Mouse (Mus musculus) hindbrain, embryonic 16.5 days (tissue): ENCODE measurements around the gene Dusp8. TPM values are rescaled to one million over a fixed set of nuclear protein-coding genes. Genes with fewer than 3 reads are reported as not detected.

Experiments used
- ATAC-seq: fragments of 200-750 bp; cut with Nextera tagmentation; 2 replicates; pipeline ENCODE4 v1.8.0; 2017; ENCODE audit warnings: moderate TSS enrichment, moderate library complexity
- H3K27ac ChIP-seq: fragments of 300-500 bp; sonication (generic); 2 replicates; pipeline ENCODE4 v1.5.1; 2014; ENCODE audit warnings: low read depth, mild to moderate bottlenecking, control low read depth, low read length, moderate library complexity
- H3K27me3 ChIP-seq: fragments of 300-500 bp; sonication (generic); replicated peaks from 2 replicates; pipeline ENCODE4 v1.6.1; 2014; ENCODE audit warnings: low read length; ENCODE audit not compliant: control insufficient read depth, insufficient read depth
- H3K36me3 ChIP-seq: fragments of 300-500 bp; sonication (generic); 2 replicates; pipeline ENCODE4 v1.6.1; 2014; ENCODE audit warnings: mild to moderate bottlenecking, low read length, moderate library complexity, mixed read lengths; ENCODE audit not compliant: control insufficient read depth, insufficient read depth
- H3K4me1 ChIP-seq: fragments of 300-500 bp; sonication (generic); 2 replicates; pipeline ENCODE4 v1.6.1; 2014; ENCODE audit warnings: low read depth, low read length; ENCODE audit not compliant: control insufficient read depth, insufficient read depth
- H3K4me2 ChIP-seq: fragments of 300-500 bp; sonication (generic); 2 replicates; pipeline ENCODE4 v1.6.1; 2014; ENCODE audit warnings: mild to moderate bottlenecking, low read length, control low read depth, moderate library complexity
- H3K4me3 ChIP-seq: fragments of 300-500 bp; sonication (generic); 2 replicates; pipeline ENCODE4 v1.5.1; 2014; ENCODE audit warnings: mild to moderate bottlenecking, low read length, control low read depth, moderate library complexity
- H3K9ac ChIP-seq: fragments of 300-500 bp; sonication (generic); 2 replicates; pipeline ENCODE4 v1.6.1; 2014; ENCODE audit warnings: low read depth, mild to moderate bottlenecking, control low read depth, low read length, moderate library complexity
- H3K9me3 ChIP-seq: fragments of 300-500 bp; sonication (generic); 2 replicates; pipeline ENCODE4 v1.6.1; 2014; ENCODE audit warnings: mild to moderate bottlenecking, low read length, moderate library complexity; ENCODE audit not compliant: control insufficient read depth
- WGBS: fragments of 180-500 bp; shearing (Covaris S2); extraction: QIAGEN DNeasy Blood & Tissue Kit; methylation state at CpG from one replicate; pipeline ENCODE4 v1.1.7; 2014; 5-methylcytosine and 5-hydroxymethylcytosine counted together
- polyA plus RNA-seq: library from polyadenylated mRNA; unstranded; fragments of >200 nt; fragmentation: Nextera tagmentation; extraction: Ambion mirVana; gene quantifications from 2 replicates; pipeline ENCODE4 v1.2.1, GENCODE M21; 2015

Gene Dusp8
- polyA plus RNA-seq, 1 experiment from 2014 or later, result 117 TPM

DNA sequence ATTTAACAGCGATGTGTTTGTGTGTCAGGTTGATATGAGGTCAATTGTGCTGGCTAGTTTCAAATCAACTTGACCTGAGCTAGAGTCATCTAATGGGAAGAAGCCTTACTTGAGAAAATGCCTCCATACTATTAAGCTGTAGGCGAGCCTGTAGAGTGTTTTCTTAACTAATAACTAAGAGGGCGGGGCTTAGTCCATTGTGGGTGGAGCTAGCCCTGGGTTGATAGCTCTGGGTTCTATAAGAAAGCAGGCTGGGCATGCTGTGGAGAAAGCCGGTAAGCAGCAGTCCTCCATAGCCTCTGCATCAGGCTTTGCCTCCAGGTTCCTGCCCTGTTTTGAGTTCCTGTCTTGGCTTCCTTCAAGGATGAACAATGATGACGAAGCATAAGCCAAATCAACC lies 9.1 kb upstream of the Dusp8 start:
- H3K4me2 ChIP-seq, result no peak overlapping the region
- no peak for ATAC-seq
- WGBS, result 67% methylated on average over 5 of the region's 5 CpGs

GRCm38 (mm10) chr7:142097776-142098175 lies 2.1 kb upstream of the Dusp8 start:
- H3K9ac ChIP-seq, result no peak overlapping the region
- peaks cover 17% of the 10 kb centered on the region for H3K4me1 ChIP-seq
- no peak overlapping the region for H3K4me3 ChIP-seq
- H3K9me3 ChIP-seq, result no peaks in the 10 kb centered on the region
- H3K36me3 ChIP-seq, result no peaks in the 10 kb centered on the region
- no peak overlapping the region for H3K27ac ChIP-seq
- 8% methylated on average over 9 of the region's 9 CpGs for WGBS
- H3K27me3 ChIP-seq, result no peaks in the 10 kb centered on the region
- ATAC-seq, result peak; percentile 65
- peak overlapping the region; percentile 40 for H3K4me2 ChIP-seq

More for the DNA sequence above, 9.1 kb upstream of the Dusp8 start:
- Histone ChIP-seq H3K36me3 (no peaks in the 10 kb centered on the region), H3K27me3 (no peaks in the 10 kb centered on the region), H3K9ac (no peak overlapping the region), H3K9me3 (no peaks in the 10 kb centered on the region), H3K4me3 (no peak overlapping the region), H3K4me1 (no peaks in the 10 kb centered on the region), H3K27ac (no peak overlapping the region)

GRCm38 (mm10) chr7:142096701-142097100 lies 1.1 kb upstream of the Dusp8 start:
- ATAC-seq, result no peak
- H3K4me2 ChIP-seq, result peak overlapping the region; percentile 89
- no peaks in the 10 kb centered on the region for H3K9me3 ChIP-seq
- H3K4me3 ChIP-seq, result no peak overlapping the region
- no peak overlapping the region for H3K9ac ChIP-seq
- WGBS, result 74% methylated on average over 4 of the region's 4 CpGs
- peaks cover 28% of the 10 kb centered on the region for H3K4me1 ChIP-seq
- H3K27me3 ChIP-seq, result no peaks in the 10 kb centered on the region
- no peak overlapping the region for H3K27ac ChIP-seq
- no peaks in the 10 kb centered on the region for H3K36me3 ChIP-seq

GRCm38 (mm10) chr7:142094301-142095143 lies 1.1 kb downstream of the Dusp8 start:
- WGBS, result 0% methylated on average over 60 of the region's 89 CpGs

GRCm38 (mm10) chr7:142093696-142094240 lies 1.9 kb downstream of the Dusp8 start:
- H3K4me3 ChIP-seq, result peak overlapping the region; percentile 81
- H3K36me3 ChIP-seq, result no peaks in the 10 kb centered on the region; the same call in 1 of the 2 replicates
- 13% methylated on average over 6 of the region's 6 CpGs for WGBS
- ATAC-seq, result 0 out of 2 replicates have a peak, but pooled peaks have one; percentile 2
- H3K27ac ChIP-seq, result peak overlapping the region; percentile 96
- H3K27me3 ChIP-seq, result no peaks in the 10 kb centered on the region
- no peaks in the 10 kb centered on the region for H3K9me3 ChIP-seq
- peak overlapping the region; percentile 98 for H3K9ac ChIP-seq
- peaks cover 57% of the 10 kb centered on the region for H3K4me1 ChIP-seq
- H3K4me2 ChIP-seq, result peak overlapping the region; percentile 89

More at GRCm38 (mm10) chr7:142094301-142095143, 1.1 kb downstream of the Dusp8 start:
- Histone ChIP-seq H3K27me3 (no peaks in the 10 kb centered on the region), H3K9me3 (no peaks in the 10 kb centered on the region), H3K4me3 (peak overlapping the region; percentile 81), H3K9ac (peak overlapping the region; percentile 98), H3K4me2 (peak overlapping the region; percentile 89), H3K27ac (peak overlapping the region; percentile 96), H3K36me3 (no peaks in the 10 kb centered on the region), H3K4me1 (peaks cover 50% of the 10 kb centered on the region)
- peak; percentile 44 for ATAC-seq

GRCm38 (mm10) chr7:142092991-142093390 lies 2.7 kb downstream of the Dusp8 start:
- ATAC-seq, result no peak
- Histone ChIP-seq H3K4me3 (peak overlapping the region; percentile 81), H3K4me2 (peak overlapping the region; percentile 89), H3K9ac (peak overlapping the region; percentile 98), H3K4me1 (peaks cover 64% of the 10 kb centered on the region), H3K27me3 (no peaks in the 10 kb centered on the region), H3K9me3 (no peaks in the 10 kb centered on the region), H3K36me3 (peaks cover 4% of the 10 kb centered on the region; the same call in 1 of the 2 replicates), H3K27ac (peak overlapping the region; percentile 96)
- WGBS, result 21% methylated on average over 1 of the region's 1 CpGs

- Histone ChIP-seq H3K9me3 (no peaks in the 10 kb centered on the region), H3K4me2 (peak overlapping the region; percentile 89), H3K4me3 (peak overlapping the region; percentile 81), H3K4me1 (peaks cover 64% of the 10 kb centered on the region), H3K27me3 (no peaks in the 10 kb centered on the region), H3K9ac (peak overlapping the region; percentile 98), H3K36me3 (peaks cover 12% of the 10 kb centered on the region), H3K27ac (peak overlapping the region; percentile 96)
- 0% methylated on average over 4 of the region's 4 CpGs for WGBS
- 0 out of 2 replicates have a peak, but pooled peaks have one; percentile 17 for ATAC-seq
Measured at GRCm38 (mm10) chr7:142091848-142092247, 3.8 kb downstream of the Dusp8 start.

DNA sequence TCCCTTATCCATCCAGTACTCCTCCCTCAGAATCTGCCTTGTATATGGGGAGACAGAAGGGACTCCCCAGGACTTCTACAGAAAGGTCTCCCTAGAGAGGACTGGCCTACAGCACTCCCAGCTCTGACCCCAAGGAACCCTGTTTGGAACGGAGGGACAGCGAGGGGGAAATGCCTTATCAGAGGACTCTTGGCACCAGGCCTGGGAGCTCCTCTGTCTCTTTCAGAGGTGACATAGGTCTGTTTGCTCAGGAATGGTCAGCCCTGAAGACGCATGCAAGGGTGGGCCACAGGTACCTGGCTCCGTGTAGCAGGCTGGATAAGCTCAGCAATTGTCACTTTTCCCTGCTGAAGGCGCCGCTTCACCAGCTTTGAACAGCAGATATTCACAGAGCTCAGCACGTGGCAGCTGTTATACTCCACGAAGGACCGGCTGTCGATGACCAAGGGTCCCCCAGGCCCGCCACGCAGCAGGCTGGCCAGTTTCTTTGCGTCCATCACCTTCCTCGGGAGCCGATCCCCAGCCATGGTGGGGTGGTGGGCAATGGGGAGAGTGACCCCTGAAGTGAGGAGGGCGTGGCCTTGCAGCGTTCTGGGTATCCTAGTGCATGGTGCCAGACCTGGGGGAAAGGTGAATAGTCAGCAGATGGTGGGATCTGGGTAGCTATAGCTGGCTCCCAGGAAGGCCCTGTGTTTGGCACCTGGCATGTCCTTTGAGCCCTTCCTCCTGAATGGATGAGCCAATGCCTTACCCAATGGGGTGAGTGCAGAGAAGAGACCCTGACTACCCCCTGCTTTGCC lies 5.8 kb downstream of the Dusp8 start:
- 0 out of 2 replicates have a peak overlapping the region, but pooled peaks have one; percentile 7 for H3K4me3 ChIP-seq
- H3K4me2 ChIP-seq, result peak overlapping the region; percentile 89
- peak overlapping the region; percentile 48 for H3K9ac ChIP-seq
- H3K27ac ChIP-seq, result peak overlapping the region; percentile 76
- H3K36me3 ChIP-seq, result peaks cover 27% of the 10 kb centered on the region
- WGBS, result 41% methylated on average over 17 of the region's 17 CpGs
- H3K9me3 ChIP-seq, result no peaks in the 10 kb centered on the region
- H3K4me1 ChIP-seq, result peaks cover 60% of the 10 kb centered on the region
- H3K27me3 ChIP-seq, result no peaks in the 10 kb centered on the region
- no peak for ATAC-seq
